Mouse (Mus musculus) gastrocnemius, adult 18-20 months (tissue): ENCODE data around the gene Aldh18a1. TPM values are rescaled to one million over a fixed set of nuclear protein-coding genes. Genes with fewer than 3 reads are reported as not detected.
A peak's percentile ranks its signal among the peaks of the same experiment; 100 is the strongest.
"Not testable (repeated sequence)": the region's sequence is repeated elsewhere in the genome, so short reads cannot be mapped to it uniquely, and the experiment has no call there.

Experiments used
- DNase-seq: peaks from one replicate; pipeline ENCODE4 v3.0.0; 2021; ENCODE audit warnings: low spot score
- total RNA-seq, 2 experiments: library from RNA; stranded (reverse); gene quantifications; 2 replicates each; pipeline ENCODE4 v1.2.3; 2021

Gene Aldh18a1
- total RNA-seq, 2 experiments from 2014 or later = 1.2 to 2.9 TPM

DNA sequence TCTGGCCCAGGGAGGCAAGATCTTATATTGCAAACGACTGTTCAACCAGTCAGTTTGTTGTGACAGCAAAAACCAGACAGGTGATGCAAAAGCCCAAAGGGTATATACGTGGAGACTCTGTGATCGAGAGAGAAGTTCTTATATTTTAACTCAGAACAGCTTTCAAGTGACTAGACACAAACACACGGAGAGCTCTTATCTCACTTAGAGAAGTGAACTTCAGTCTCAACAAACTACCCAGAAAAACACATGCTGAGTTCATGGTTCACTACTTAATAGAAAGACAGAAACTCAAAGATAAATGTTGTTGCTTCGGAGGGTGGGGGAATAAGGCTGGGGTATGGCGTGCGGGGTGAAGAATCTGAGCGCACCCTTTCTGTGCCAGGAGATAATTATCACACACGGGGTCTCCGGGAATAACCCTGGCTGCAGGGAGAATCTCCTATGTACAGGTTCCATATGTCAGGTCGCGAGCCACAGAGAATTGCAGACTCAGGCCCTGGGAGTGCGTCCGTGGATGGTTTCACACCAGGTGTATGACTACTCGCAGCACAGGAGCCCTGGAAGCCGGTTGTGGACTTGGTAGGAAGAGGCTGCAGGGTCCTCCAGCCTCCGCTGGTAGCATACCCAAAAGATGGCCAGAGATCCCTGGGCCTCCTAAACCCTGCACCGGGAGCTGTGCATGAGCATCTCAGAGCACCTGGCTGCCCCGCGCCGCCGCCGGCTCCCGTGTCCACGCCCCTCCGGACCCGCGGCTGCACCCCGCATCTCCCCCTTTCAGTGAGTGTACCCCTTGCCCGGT, 571 bp downstream of the Aldh18a1 start:
- no peak for DNase-seq

DNA sequence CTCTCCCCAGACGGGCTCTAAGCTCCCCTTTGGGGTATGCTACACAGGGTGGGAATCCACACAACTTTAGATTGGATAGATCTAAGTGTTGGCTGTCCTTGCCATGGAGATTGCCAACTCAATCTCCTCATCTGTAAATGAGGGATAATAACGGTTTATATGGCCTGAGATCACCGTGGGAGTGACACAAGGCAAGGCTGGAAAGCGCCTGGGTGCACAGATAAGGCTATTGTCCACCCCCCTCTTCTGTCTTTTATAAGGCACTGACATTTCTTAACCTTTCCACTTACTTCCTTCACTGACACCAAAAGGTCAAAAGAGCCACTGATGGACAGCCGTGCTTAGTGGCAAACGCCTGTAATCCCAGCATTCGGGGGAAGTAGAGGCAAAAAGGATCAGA, 1.4 kb downstream of the Aldh18a1 start:
- DNase-seq = no peak

- no peak for DNase-seq
Measured at GRCm38 (mm10) chr19:40581662-40582061, 6.6 kb downstream of the Aldh18a1 start.

DNA sequence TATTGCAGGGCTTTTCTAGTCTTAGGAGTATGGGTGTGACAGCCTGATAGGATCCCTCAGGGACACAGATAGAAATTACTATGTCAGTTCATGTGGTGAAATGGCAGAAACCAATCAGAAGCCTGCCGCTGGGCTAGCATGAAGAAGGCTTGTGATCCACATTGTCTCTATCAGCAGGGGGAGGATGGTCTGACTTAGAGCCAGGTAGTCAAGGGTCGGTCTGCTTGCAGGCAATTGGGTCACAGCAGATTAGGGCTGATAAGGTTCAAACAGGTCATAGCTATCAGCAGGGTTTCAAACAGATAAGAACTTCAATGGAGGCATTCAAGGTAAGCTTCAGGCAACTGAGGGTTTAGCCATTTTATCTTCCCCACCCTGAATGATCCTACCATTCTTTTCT, 7.4 kb downstream of the Aldh18a1 start:
- DNase-seq = no peak

DNA sequence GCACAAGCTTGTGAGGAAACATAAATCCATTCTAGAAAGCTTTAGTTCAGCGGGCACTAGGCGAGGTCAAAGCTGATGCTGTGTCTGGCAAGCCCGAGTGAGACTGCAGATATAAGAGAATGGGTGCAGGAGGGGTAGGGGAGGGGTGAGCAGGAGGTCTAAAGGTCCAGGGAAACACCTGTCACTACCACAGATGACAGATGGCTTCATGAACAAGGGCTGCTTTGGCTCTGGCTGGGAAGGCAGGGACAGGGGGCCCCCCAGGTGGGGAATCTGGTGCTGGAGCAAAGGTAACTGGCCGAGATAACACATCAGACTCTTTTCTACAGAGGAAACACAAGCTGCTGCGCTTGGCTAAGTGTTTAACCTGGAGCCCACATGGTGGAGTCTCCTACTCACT, 12.8 kb downstream of the Aldh18a1 start:
- no peak for DNase-seq

GRCm38 (mm10) chr19:40570726-40571125, 17.5 kb downstream of the Aldh18a1 start:
- no peak for DNase-seq

DNA sequence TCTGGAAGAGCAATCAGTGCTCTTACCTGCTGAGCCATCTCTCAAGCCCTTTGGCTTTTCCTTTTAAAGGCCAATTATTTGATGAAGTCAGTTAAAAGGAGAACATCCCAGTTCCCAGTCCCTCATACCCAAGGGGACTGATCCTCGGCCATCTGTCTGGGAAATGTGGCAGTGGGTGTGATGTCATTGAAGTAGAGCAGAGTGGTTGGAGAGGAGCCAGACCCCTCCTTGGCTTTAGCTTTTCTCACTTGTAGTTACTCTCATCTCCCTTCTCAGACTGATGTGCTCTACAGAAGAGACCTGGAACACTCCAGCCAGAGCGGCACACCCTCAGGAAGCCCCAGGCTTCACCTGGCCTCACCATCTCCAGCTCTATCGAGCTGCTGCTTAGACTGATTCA, 20.6 kb downstream of the Aldh18a1 start:
- no peak for DNase-seq

DNA sequence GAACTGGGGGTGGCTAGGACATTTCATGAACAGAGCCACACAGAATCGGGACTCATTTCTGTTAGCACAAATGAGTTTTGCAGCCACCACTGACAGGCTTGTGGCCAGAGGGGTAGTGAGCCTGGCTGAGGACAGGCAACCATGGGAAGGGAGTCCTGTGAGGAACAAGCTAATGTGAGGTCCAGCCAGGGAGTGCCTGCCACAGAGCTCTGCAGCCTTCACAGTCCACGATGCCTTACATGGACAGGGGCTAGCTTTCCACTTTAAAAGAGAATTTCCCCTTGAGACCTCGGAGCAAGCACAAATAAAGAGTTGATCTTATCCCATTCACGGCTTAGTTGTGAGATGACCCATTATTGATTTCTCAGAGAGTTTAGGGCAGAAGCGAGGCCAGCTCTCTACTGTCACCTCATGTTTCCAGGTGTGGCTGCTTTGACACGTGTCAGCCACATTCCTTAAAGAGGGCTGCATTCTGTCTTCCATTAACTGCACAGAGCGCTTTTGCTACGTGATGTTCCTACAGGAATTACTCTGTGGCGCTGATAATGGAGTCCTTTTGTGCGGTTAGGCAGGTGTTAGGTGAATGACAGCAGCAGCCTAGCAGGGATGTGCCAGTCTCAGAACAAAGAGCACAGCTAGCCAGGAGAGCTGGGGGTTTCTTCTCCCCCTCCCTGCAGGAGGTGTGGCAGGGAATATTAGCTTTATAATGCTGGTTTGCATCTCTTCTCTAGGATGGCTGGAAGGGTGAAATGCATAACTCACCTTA, 24.2 kb downstream of the Aldh18a1 start:
- DNase-seq = no peak

DNA sequence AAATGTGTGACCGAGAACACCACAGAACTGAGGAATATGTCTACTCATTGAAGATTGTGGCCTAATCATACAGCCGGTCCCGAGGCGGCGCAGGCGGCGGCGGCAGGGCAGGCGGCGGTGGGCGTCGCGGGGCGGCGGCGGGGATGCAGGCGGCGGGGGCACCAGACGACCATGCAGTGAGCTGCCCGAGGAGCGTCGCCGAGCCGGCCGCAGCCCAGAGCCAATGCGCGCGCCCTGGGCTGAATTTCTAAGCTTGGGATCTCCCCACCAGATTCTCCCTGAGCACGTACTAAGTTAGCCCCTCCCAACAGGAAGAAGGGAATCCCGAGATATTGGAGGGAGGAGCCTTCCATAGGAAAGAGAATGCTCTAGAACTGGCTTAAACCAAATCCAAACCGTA, 26.7 kb downstream of the Aldh18a1 start:
- not testable (repeated sequence) for DNase-seq

DNA sequence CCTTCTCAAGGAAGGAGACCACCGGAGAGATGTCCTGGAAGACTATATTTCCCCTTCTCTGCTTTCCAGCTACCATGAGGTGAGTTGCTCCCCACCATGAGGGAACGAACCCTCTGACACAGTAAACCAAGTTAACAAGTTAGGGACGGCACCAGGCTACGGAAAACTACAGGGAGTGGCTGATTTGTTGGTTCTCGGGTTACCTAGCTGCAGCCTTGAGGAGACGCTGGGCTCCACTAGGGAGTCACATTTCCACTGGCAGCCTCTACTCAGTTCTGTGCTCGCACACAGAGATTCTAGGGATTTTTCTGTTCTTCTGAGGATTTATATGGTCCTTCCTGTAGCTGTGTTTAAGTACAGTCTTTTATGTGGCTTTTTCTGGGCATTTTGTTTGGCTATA, 32.2 kb downstream of the Aldh18a1 start:
- no peak for DNase-seq

- no peak for DNase-seq
Measured at GRCm38 (mm10) chr19:40555136-40555535, 33.1 kb downstream of the Aldh18a1 start.

- no peak for DNase-seq
Measured at GRCm38 (mm10) chr19:40554343-40554742, 33.9 kb downstream of the Aldh18a1 start.

- no peak for DNase-seq
Measured at GRCm38 (mm10) chr19:40553849-40554248, 34.4 kb downstream of the Aldh18a1 start.

DNA sequence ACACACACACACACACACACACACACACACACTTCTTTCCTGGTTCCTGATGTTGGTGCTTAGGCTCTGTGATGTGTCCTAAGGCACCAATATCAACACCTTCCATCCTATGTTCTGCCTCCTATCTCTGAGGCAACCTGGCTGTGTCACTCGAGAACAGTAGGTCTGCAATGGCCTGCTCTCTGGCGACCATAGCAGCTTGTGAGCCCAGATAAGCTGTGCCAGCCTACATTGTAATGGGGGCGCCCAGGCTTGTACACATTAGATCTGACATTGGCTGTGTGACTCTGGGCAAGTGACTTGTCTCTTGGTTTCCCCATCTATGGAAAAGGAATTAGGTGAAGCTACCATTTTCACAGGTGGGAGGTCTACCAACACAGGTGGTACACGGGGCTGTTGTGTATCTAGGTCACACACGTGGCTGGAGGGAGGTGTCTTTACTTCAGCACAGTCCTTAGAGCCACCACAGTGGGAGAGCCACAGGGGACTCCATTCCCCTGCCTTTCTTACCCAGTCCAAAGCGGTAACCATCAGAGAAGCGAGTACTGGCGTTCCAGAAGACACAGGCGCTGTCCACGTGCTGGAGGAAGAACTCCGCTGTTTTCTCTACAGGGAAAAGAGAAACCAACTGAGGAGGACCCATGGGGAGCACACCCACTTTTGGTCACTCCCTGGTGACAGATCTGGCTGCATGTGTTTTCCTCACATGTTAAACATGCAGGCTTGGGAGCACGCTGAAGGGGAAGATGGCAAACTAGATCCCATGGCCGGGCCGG, 35.1 kb downstream of the Aldh18a1 start:
- DNase-seq = no peak

GRCm38 (mm10) chr19:40549516-40550135, 38.6 kb downstream of the Aldh18a1 start:
- no peak for DNase-seq

- DNase-seq = no peak
Measured at GRCm38 (mm10) chr19:40548796-40549515, 39.3 kb downstream of the Aldh18a1 start.

- no peak for DNase-seq
Measured at GRCm38 (mm10) chr19:40548386-40548785, 39.9 kb downstream of the Aldh18a1 start.

GRCm38 (mm10) chr19:40544856-40545255, 43.4 kb downstream of the Aldh18a1 start:
- peak; percentile 60 for DNase-seq

DNA sequence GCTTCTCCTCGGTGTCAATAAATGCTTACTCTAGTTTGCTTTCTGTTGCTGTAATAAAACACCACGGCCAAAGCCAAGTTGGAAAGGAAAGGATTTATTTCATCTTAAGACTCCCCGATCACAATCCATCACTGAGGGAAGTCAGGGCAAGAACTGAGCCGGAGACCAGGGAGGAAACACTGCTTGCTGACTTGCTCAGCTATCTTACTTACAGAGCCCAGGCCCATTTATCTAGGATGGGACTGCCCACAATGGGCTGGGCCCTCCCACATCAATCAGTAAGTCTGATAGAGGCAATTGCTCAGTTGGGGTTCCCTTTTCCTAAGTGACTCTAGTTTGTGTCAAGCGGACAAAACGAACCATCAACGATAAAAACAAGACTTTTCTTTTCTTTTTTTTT, 45.5 kb downstream of the Aldh18a1 start:
- no peak for DNase-seq

DNA sequence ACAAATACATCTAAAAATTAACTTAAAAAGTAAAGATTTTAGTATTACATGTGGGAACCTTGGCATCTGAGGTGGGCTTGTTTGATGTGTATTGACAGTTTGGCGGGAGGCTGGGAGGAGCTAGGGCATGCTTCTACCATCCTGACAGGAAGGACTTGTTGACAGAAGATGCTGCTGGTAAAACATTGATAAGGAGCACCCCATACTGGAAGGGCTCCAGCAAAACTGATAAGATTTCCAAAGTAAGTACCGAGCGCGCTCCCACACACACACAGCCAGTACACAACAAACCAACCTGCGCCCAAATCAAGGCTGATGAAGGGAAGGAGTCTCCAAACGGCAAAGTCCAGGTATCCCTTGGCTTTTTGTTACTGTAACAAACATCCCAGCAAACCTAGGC, 51.7 kb downstream of the Aldh18a1 start:
- DNase-seq = no peak

- DNase-seq = no peak
Measured at GRCm38 (mm10) chr19:40532525-40532924, 55.7 kb downstream of the Aldh18a1 start.
